Mouse (Mus musculus): Measurements from ENCODE around the gene Pwwp2b. TPM values are rescaled to one million over a fixed set of nuclear protein-coding genes. Genes with fewer than 3 reads are reported as not detected.
A peak's percentile ranks its signal among the peaks of the same experiment; 100 is the strongest.

Pwwp2b gene
- 1 to 10 TPM; 3.5 to 5.2 TPM for total RNA-seq (2021)
- long read RNA-seq, experiment 1, transcript Pwwp2b-201 (3 exons, 3,057 nt), result minor isoform, 6 of 17 reads
- long read RNA-seq, experiment 1, transcript Pwwp2b-202 (3 exons, 2,543 nt), result major isoform, 9 of 17 reads
- long read RNA-seq, experiment 1, partial matches to known transcripts, result 1 of 17 reads
- long read RNA-seq, experiment 1, other reads (novel, unspliced or antisense), result 1 of 17 reads
- long read RNA-seq, experiment 2, partial matches to known transcripts, result 0 of 5 reads
- long read RNA-seq, experiment 2, other reads (novel, unspliced or antisense), result 0 of 5 reads

DNA sequence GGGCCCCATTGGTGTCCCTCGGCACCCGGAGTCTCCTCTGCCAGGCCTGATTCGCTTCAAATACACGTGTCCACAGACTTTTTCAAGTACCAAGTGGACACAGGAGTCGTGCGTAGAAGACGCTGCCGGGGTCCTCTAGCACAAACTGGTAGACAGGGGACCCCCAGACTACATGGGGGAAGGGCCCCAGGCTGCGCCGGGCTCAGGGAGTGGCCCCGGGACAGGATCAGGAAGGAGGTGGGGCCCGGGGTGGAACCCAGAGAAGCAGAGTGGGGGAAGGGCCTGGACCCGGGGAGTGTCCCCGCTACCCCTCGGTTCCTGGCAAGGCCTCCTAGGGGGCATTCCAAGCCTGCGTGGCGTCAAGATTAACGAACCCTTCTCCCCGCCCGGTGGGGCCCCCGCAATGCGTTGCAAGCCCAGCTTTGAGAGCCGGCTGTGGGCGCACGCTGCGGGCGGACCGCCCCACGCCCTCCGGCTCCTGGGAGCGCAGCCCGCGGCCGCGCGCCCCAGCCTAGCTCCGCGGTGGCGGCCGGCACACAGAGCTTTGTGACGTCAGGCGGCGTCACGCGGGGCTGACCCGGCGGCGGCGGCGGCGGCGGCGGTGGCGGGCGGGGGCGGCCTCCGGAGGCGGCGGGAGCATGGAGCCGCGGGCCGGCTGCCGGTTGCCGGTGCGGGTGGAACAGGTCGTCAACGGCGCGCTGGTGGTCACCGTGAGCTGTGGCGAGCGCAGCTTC is at the start of gene Pwwp2b:
TSS of gene Pwwp2b (plus strand) at position 602 of the 734 bp plus-strand sequence.
- DNase-seq, result peak; percentile 82

DNA sequence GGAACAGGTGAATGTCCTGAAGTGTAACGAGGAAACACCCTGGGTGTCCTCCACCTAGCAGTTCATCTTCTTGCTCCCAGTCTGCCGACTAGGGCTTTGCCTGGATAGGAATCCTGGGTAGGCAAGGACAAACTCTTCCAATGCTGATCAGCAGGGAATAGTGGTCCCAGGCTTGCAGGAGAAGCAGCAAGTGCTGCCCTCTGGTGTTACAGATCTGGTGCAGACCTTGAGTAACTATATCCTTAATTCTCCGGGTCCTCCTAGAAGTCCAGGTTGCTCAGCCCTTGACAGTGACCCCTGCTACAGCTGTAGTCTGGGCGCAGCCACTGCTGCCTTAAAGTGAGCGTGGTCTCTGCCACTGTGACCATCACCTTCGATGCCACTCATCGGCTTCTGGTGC is 48.2 kb upstream of the Pwwp2b start:
- peak; percentile 59 for DNase-seq

DNA sequence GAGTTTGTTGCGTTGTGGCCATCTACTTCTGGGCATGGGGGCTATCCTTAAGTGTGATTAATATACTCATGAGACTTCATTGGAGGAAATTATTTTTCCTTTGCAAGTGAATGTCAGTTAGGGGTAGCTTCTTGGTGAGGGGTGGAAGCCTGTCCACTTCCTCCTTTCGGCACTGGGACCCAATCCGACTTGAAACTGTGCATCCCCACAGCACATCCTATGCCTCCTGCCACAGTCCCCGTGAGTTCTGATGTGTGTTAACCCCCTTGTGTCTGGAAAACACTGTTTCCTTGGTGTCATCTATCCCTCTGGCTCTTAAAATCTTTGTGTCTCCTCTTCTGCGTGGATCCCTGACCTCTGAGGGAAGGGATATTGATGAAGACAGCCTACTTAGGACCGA is 47.1 kb upstream of the Pwwp2b start:
- no peak for DNase-seq

DNA sequence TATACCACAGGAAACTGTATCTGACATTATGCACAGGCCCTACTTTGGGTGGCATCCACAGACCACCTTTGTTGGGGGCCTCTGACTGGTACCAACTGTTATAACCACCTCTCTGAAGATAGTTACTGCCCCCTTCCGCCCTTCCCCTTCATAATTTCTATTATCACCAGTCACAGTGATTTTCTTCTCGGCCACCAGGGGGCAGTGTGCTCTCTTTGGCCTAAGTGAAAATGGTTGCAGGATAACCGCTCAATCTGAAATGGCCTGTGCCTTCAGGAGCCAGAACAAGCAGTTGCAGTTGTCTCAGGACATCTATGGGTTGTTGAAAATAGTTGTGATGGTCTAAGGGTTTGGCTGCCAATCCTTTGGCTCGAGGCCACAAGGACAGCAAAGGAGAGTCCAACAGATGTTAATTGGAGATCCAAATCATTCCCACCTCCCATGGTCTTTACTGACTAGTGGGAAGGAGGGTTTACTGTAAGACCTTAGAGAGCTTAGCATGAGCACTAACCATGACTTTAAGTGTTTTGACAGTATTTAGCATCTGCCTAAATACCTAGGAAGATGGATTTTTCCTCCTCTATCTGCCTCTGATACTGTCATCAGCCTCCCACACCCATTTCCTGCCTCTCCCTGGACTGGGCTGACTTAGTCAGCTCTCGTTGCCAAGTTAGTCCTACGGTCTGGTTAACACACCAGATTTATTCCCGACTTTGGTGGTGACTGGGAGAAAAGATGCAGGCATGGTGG is 40.1 kb upstream of the Pwwp2b start:
- peak; percentile 38 for DNase-seq

DNA sequence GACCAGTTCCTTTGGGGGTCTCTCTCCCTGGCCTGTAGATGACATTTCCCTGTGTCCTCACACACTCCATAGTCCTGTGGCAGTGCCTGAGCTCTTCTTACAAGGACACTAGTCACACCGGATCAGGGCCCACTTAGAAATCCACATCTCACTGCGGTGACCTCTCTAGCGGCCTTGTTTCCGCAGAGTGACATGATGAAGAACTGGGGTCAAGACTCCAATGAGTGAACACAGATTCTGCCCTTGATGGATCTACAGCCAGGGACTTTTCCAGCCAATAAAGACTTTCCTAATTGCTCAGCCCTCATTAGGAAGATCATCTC is 39.5 kb upstream of the Pwwp2b start:
- DNase-seq, result no peak

DNA sequence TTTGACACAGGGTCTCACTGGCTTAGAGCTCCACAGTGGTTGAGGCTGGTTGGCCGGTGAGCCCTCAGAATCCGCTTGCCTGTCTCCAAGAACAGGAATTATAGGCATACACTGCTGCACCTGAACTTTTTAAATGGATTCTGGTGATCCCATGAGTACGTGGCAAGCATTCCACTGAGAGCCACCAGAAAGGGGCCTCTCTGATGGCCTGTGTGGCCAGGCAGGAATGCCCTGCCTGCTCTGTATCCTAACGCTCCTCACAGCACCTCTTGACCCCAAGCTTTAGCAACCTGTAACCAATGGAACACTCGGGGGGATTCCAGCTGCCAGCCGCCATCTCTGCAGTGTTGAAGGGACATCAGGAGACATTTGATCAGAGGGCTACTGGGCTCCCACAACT is 36.5 kb upstream of the Pwwp2b start:
- DNase-seq, result no peak

DNA sequence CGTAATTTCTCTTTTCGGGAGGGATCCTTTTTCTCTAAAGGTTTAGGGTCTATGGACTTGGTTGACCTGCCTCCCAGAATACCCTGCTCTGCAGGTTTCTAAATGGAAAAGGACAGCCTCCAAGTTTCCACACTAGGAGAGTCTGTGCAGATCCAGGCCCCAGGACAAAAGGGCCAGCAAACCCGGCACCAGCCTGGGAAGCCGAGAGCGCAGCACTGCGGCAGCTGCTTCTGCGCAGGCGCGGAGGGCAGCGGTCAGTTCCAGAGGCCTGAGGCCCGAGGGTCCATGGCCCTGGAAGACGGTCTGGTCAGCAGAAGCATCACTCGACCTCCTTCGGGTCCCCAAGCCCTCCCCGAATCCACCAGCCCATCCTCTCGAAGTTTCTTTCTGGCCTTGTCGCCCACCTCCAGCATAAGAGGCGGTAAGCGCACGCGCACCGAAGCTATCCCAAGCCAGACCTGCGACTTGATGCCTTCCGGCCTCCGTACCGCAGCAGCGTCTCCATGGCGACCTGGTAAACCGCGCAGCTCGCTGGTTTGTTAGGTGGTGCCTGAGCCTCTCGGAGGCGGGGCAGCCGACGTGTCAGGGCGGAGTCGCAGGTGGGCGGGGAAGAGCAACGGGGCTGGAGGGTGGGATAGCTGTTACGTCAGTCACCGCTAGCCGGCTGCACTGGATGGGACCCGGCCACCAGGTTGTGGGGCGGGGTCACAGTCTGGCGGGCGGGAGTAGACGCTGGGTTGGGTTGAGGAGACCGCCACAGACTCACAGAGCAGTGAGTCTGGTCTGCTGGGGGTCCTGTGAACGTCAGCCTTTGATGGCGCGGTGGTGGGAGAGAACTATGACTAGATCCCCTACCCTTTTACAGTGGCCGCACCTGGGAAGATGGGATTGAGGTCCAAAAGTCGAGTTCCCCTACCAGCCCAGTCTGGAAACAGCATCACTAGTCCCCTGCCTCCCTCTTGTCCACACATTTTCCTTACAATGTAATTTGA is 35.2 kb upstream of the Pwwp2b start, which contains the start of the genes Lrrc27 and Stk32c:
TSS of gene Lrrc27 (plus strand) at position 235 of the 992 bp plus-strand sequence.
TSS of gene Stk32c (minus strand) at position 554 of the 992 bp plus-strand sequence.
- DNase-seq, result peak; percentile 94

DNA sequence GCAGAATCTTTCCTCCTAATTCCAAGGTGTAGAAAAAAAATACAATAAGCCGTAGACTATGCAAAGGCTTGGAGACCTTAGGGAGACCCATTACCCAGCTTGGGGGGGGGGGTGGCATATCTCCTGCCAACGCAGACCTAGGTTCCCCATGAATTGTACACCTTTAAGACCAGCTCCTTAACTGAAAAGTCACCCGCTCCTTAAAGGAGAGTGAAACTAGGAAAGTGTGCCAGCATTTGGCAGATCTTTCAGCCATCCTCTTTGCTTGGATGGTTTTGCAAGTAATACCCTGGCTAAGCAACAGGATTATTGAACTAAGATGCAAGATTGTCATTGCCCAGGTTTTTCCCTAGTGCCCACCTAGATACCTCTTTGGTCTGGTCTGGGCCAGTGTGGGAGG is 34.5 kb upstream of the Pwwp2b start:
- DNase-seq, result no peak

DNA sequence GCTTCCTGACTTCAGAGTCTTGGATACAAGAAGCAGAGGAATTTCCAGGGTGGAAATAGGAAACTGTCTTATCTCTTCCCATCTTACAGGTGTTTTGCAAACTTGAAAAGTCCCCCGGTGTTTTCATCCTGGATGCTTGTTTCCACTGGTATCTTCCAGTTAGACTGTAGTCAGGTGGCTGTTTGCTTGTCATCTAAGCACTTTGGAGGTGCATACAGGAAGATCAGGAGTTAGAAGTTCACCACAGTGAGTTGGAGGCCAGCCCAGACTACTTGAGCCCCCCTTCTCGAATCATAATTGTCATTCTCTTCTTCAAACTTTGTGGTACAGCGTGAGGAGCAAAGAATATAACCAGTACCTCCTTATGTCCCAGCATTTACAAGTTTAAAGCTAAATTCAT is 34.1 kb upstream of the Pwwp2b start:
- DNase-seq, result no peak

DNA sequence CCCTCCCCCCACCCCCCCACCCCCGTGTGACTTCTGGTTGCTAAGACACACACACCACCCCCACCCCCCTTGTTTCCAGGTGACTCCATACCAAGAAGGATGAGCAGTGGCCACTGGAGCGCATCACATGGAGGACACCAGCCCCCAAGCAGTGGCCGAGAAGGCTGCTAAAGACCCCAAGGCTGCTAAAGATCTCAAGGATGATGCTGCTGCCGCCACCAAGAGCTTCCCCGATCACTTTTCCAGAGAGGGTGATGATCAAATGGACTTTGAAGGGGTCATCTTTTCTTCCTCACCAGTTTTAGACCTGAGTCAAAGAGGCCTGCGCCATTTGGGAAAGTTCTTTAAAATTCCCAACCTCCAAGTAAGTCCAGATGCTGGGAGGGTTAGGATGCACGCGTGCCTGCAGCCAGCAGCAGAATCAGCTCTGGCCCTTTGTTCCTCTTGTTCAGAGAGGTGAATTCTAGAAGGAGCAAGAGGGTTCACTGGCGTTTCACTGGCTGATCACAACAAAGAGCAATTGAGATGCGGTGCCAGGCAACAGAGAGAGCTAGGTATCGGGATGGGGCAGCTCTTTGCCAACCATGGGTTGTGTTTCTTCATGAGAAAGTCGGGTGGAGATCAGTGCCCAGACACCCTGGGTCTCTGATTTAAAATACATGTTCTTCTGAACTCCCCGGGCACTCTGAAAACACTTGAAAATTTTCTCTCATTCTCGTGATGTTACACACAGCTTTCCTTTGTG is 33.5 kb upstream of the Pwwp2b start:
- no peak for DNase-seq

DNA sequence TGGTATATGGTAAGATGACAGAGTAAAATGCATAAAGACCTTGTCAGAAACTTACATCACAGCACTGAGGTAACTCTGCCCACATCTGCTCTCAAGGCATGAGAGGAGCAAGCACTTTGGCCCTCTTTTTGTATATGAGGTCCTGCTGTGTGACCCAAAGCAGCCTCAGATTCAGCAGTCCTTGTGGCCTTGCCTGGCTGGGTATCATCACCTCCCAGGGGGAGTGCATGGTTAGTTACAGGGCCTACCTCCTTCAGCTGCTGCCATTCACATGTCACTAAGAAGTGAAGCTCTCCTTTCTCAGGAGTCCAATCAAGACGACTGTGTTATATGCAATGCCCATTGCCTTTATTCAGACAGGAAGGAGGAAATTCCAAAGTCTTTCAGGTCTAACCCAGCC is 32.8 kb upstream of the Pwwp2b start:
- no peak for DNase-seq

DNA sequence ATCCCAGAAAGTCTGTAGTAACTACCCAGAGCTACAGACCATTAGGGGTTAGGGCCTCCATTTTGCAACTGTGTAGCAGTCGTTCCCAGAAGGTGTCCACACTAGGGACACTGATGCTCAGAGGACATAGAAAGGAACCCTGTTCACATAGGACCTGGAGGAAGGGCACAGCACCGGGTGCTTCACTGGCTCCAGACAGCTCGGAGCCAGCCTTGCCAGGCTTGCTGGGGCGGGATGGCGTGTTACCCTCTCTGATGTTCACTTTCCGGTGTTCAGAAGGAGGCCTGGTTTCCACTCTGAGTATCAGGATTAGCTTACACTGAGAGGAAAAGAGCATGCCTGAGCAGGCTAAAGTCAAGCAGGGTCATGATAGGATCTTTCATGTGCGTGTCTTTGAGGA is 32.3 kb upstream of the Pwwp2b start:
- DNase-seq, result no peak

DNA sequence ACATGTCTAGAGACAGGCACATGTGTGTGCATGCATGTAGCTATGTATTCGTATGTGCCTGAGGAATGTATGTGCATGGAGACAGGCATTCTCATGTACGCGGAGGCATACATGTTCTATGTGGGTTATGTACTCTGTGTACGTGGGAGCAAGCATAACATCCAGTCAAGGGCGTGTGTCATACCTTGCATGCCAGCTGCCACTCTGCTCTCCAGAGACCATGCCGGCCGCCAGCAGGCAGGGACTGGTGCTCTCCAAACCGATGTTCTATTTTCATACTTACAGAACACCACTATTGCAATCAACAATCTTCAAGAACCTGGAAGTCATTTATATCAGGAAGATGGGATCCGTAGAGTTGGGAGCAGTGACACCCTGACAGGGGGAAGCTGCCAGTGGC is 31.8 kb upstream of the Pwwp2b start:
- no peak for DNase-seq

DNA sequence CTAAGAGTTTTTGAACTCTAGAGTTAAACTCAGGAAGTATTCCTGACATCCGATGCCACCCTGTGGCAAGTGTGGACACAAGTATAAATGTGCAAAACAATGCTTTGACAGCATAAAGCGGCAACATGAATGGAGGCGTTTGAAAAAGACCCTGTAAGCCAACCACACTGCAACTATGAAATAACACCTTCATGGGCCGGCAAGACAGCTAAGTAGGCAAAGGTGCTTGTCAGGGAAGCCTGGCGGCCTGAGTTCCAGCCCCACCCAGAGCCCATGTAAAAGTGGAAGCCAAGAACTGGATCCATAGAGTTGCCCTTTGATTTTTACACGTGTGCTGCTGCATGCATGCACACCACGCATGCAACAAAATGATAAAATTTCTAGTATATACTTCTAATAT is 31.2 kb upstream of the Pwwp2b start:
- no peak for DNase-seq

DNA sequence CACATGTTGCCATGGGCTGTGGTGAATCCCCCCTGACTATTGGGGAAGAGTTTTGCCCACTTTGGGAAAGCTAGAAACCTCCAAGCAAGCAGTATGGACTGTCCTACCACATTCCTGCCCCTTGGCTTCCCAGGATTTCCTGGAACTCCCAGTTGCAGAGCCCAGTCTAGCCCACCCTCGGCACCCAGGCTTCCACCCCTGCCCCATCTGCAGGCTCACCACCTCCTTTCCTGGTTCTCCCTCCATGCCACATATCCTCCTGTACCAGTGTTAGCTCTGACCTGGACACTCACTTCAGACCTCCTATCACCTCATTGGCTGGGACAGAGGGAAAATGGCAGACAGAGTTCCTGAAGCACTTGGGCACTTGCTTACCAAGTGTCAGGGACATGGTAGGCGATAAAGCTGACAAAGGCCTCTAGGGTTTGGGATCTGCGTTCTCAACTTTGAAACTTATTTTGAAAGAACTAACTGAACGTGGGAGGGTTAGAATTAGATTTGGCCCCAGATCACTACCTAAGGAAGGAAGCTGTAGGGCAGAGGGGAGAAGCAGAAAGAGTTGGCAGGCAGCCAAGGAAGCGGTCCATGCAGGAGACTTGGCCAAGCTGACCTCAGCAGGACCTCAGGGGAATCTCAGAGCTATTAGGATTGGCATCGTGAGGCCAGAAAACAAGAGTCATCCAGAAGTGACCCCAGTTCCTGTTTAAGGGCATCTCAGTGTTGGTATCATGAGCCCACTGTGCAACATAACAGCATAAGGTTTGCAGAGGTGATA is 29.5 kb upstream of the Pwwp2b start:
- peak; percentile 41 for DNase-seq

DNA sequence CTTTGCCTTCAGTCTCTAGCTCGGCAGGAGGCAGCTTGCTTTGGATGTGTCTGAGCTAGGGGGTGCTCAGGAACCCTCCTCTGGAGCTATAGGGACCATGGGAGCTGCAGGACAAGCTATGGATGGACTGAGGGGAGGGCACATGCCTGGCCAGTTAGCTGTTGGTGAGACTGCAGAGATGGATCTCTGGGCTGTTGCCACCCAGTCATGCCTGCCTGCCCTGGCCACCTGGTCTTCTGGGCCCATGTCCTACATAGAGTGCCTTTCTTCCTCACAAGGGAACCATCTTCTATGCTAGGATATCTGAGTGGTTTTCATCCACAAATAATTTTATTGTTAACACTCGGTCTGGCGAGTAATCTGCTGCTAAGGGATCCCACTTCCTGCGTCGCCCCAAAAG is 28.8 kb upstream of the Pwwp2b start:
- no peak for DNase-seq

DNA sequence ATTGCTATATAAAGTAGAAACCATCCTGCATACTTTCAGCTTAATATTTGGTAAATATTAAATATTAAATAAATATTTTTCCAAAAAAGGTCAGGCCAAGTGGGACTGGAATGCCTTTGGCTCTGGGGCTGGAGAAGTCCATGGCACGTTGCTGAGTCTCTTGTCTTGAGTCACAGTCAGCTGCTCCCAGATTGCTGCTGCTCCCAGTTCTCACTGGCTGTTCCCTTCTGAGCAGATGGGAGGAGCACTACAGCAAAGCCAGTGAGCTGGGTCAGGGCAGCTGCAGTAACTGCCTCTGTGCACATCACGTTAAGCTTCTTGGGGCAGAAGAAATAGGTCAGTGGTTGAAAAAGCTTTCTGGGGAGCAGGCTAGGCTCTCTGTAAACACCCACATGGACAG is 28.0 kb upstream of the Pwwp2b start:
- no peak for DNase-seq

DNA sequence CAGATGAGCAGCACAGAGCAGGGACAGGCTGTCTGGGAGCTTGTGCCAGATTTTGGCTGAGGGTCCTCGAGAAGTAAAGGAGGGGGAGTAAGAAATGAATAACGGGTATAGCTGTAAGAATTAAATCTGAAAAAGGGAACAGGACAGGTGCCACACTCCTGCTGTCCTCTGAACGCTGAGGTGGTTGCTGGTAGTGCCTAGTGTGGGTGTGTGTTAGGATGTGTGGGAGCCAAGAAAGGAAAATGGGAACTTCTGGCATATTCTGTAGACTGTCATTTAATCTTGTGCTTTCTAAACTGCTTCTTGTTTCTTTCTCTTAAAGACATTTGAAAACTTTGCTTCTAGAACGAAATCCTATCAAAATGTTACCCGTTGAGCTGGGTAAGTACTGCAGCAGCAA is 27.2 kb upstream of the Pwwp2b start:
- no peak for DNase-seq

DNA sequence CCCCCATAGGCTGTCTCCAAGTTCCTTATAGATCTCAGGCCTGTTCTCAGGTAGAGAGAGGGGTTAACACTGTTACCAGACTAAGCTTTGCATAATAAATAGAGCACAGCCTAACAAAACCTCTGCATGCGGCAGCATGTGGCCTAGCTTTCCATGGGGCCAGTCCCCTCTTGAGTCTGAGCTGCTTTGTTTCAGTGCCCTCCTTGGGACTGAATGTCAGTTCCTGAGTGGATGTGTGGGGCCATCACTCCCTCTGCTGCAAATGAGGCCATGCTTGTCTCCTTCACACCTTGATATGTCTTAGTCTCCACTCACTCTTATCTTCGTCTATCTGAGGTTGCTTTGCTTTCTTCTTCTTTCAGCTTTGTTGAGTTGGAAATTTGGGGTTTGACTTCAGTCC is 26.4 kb upstream of the Pwwp2b start:
- DNase-seq, result no peak

DNA sequence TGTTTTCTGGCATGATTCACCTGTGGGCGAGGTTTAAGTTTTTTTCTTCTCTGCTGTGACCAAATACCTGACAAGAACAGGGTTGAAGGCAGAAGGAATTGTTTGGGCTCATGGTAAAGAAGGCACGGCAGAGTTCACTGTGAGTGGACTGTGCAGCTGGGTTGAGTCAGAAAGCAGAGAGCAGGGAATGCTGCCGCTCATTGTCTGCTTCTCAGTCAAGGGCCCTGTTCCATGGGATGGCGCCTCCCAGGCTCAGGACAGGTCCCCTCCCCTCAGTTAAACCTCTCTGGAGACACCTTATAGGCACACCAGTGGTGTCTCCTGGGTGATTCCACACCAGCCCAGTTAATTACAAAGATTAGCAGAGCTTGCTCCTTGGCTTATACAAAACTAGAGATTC is 25.9 kb upstream of the Pwwp2b start:
- no peak for DNase-seq

DNA sequence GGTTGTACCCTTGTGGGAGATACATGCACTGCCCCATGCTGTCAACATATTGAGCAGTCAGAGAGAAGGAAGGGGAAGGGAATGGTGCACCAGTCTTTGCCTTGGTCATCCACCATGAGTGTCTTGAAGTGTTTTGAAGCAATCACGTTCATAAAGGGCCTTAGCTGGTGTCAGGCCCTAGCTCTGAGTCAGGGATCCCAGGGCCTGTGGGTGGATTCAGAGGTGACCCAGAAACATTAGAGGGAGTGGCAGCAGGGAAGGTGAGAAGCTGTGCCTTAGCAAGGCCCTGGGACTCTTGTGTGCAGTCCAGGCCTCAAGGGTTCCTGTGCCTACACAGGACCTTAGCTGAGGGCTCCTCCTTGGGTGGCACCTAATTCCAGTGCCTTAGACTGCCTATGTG is 24.2 kb upstream of the Pwwp2b start:
- DNase-seq, result no peak

Data from gastrocnemius, postnatal 10 days (tissue).